Mouse (Mus musculus): ENCODE measurements around the gene Gps2. TPM values are rescaled to one million over a fixed set of nuclear protein-coding genes. Genes with fewer than 3 reads are reported as not detected.
A peak's percentile ranks its signal among the peaks of the same experiment; 100 is the strongest.

Gps2 gene
- total and polyA plus RNA-seq, 3 experiments: 45.8 to 305 (median 203) TPM

DNA sequence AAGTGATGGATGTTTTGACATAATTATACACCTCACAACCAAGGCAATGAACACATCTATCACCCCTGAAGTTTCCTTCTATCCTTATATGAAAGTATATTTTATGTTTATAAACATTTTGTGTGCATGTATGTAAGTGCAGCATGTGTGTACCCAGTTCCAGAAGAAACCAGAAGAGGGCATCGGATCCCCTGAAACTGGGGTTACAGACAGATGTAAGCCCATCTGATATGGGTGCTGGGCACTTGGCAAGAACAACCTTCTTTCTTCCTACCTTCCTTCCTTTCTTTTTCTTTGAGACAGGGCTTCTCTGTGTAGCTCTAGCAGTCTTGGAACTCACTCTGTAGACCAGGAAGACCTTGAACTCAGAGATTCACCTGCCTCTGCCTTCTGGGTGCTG lies 42.5 kb downstream of the Gps2 start:
- no peak for DNase-seq (ENCODE audit: low spot score)
- Histone ChIP-seq H3K4me1 (ENCODE audit: insufficient read depth, low read depth, low read length) (peaks cover 15% of the 10 kb centered on the region), H3K9me3 (replicated peaks) (no peaks in the 10 kb centered on the region), H3K27me3 (ENCODE audit: insufficient read depth, low read length) (peaks cover 51% of the 10 kb centered on the region), H3K36me3 (replicated peaks) (no peaks in the 10 kb centered on the region), H3K4me3 (ENCODE audit: low read depth, low read length) (no peak overlapping the region)
- no peak for ATAC-seq (ENCODE audit: extremely low read depth, insufficient number of reproducible peaks, low FRiP score, poor library complexity, severe bottlenecking)
- no peak for TF ChIP-seq GATA1 (IDR thresholded peaks at IDR 0.05; ENCODE audit: borderline replicate concordance, low read length)
- TF ChIP-seq POLR2AphosphoS5 (IDR thresholded peaks at IDR 0.05; ENCODE audit: insufficient replicate concordance, low read depth, low read length): no peak

DNA sequence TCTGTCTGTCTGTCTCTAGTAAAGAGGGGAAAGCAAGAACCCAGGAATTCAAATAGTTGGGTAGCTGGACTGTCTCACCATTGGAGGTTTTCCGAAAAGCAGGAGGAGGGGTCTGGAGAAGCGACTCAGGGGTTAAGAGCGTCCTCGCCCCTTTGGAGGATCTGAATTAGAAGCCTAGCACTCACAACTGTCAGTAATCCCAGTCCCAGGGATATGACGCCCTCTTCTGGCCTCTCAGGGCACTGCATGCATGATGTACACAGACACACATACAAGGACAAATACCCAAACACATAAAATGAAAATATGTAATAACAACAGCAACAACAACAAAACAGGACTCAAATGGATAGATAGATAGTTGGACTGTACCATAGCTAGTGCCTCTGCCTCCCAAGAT lies 46.9 kb downstream of the Gps2 start:
- TF ChIP-seq POLR2AphosphoS5 (IDR thresholded peaks at IDR 0.05; ENCODE audit: insufficient replicate concordance, low read depth, low read length): no peak
- TF ChIP-seq GATA2 (IDR thresholded peaks at IDR 0.05; ENCODE audit: borderline replicate concordance, low read depth, low read length): no peak
- no peak for TF ChIP-seq TAL1 (conservative IDR thresholded peaks at IDR 0.05; ENCODE audit: low read depth, low read length)
- TF ChIP-seq CTCF (IDR thresholded peaks at IDR 0.05; ENCODE audit: low read depth, low read length): peak; percentile 25; the same call in 1 of the 2 replicates
- TF ChIP-seq GATA1 (IDR thresholded peaks at IDR 0.05; ENCODE audit: borderline replicate concordance, low read length): no peak
- Histone ChIP-seq H3K4me1 (ENCODE audit: insufficient read depth, low read depth, low read length) (peaks cover 14% of the 10 kb centered on the region), H3K4me3 (ENCODE audit: low read depth, low read length) (no peak overlapping the region), H3K9me3 (replicated peaks) (peaks cover 7% of the 10 kb centered on the region), H3K27me3 (ENCODE audit: insufficient read depth, low read length) (peaks cover 47% of the 10 kb centered on the region), H3K36me3 (replicated peaks) (no peaks in the 10 kb centered on the region)
- ATAC-seq (ENCODE audit: extremely low read depth, insufficient number of reproducible peaks, low FRiP score, poor library complexity, severe bottlenecking) (no peak), DNase-seq (ENCODE audit: low spot score) (no peak)

DNA sequence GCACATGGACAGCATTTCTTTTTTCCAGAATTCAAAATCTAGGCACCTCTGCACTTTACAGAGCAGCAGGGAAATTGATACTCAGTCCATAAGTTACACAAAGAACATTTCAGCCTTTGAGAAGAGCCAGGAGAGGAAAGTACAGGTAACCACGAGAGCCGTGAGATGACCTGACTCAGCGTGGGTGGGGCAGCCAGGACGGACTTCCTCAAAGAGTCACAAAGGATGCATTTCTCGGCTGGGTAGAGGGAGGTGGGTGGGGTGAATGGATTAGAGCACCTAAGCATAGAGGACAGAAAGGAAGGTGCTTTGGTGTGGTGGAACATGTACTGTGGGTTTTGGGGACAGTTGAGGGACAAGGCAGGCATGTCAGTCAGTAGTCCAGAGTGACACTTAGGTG lies 48.2 kb downstream of the Gps2 start:
- Histone ChIP-seq H3K4me1 (ENCODE audit: insufficient read depth, low read depth, low read length) (peaks cover 17% of the 10 kb centered on the region), H3K36me3 (replicated peaks) (no peaks in the 10 kb centered on the region), H3K4me3 (ENCODE audit: low read depth, low read length) (no peak overlapping the region), H3K27me3 (ENCODE audit: insufficient read depth, low read length) (peaks cover 45% of the 10 kb centered on the region), H3K9me3 (replicated peaks) (peaks cover 18% of the 10 kb centered on the region)
- ATAC-seq (ENCODE audit: extremely low read depth, insufficient number of reproducible peaks, low FRiP score, poor library complexity, severe bottlenecking) (no peak), DNase-seq (ENCODE audit: low spot score) (no peak)
- TF ChIP-seq POLR2AphosphoS5 (IDR thresholded peaks at IDR 0.05; ENCODE audit: insufficient replicate concordance, low read depth, low read length): no peak
- TF ChIP-seq CTCF (IDR thresholded peaks at IDR 0.05; ENCODE audit: low read depth, low read length): no peak
- no peak for TF ChIP-seq GATA2 (IDR thresholded peaks at IDR 0.05; ENCODE audit: borderline replicate concordance, low read depth, low read length)
- TF ChIP-seq GATA1 (IDR thresholded peaks at IDR 0.05; ENCODE audit: borderline replicate concordance, low read length): no peak
- TF ChIP-seq TAL1 (conservative IDR thresholded peaks at IDR 0.05; ENCODE audit: low read depth, low read length): no peak

DNA sequence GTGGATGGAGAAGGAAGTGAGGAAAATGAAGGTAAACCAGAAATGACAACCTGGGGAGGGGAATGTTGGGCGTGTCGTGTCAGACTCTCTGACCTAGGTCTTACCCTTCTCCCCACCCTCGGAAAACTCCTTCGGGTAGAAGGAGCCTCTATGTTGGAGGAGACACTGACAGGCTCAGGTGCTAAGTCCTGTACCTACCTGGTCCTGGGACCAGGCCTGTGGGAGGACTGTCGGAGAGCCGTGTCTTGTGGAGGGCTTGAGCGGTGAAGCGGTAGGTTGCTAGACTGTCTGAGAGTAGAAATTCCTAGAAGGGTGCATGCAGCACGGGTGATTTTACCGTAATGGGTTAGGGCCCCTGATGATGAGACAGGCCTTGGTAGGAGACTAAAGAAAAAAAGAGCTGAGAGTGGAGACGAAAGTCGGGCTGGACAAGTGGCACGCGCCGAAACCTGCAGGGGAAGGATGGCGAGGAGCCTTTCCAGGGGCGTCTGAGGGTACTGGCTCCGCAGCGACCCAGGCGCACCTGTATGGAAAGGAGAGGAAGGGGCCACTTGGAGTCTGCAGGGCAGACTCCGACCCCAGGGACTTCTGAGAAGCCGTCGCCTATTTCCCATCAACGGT lies 51.1 kb downstream of the Gps2 start, which contains the start of gene Cldn7:
Cldn7 (plus strand) TSS at position 130 of the 621 bp plus-strand sequence.
- ATAC-seq (ENCODE audit: extremely low read depth, insufficient number of reproducible peaks, low FRiP score, poor library complexity, severe bottlenecking) (no peak), DNase-seq (ENCODE audit: low spot score) (no peak)
- peaks cover 19% of the 10 kb centered on the region for H3K9me3 ChIP-seq (replicated peaks)
- TF ChIP-seq GATA2 (IDR thresholded peaks at IDR 0.05; ENCODE audit: borderline replicate concordance, low read depth, low read length) (no peak), POLR2AphosphoS5 (IDR thresholded peaks at IDR 0.05; ENCODE audit: insufficient replicate concordance, low read depth, low read length) (no peak), CTCF (IDR thresholded peaks at IDR 0.05; ENCODE audit: low read depth, low read length) (no peak), GATA1 (IDR thresholded peaks at IDR 0.05; ENCODE audit: borderline replicate concordance, low read length) (no peak), TAL1 (conservative IDR thresholded peaks at IDR 0.05; ENCODE audit: low read depth, low read length) (no peak)
- peaks cover 19% of the 10 kb centered on the region for H3K4me1 ChIP-seq (ENCODE audit: insufficient read depth, low read depth, low read length)
- peaks cover 25% of the 10 kb centered on the region for H3K36me3 ChIP-seq (replicated peaks)
- no peak within 1 kb of the TSS for H3K4me3 ChIP-seq (ENCODE audit: low read depth, low read length)
- peaks cover 29% of the 10 kb centered on the region for H3K27me3 ChIP-seq (ENCODE audit: insufficient read depth, low read length)

DNA sequence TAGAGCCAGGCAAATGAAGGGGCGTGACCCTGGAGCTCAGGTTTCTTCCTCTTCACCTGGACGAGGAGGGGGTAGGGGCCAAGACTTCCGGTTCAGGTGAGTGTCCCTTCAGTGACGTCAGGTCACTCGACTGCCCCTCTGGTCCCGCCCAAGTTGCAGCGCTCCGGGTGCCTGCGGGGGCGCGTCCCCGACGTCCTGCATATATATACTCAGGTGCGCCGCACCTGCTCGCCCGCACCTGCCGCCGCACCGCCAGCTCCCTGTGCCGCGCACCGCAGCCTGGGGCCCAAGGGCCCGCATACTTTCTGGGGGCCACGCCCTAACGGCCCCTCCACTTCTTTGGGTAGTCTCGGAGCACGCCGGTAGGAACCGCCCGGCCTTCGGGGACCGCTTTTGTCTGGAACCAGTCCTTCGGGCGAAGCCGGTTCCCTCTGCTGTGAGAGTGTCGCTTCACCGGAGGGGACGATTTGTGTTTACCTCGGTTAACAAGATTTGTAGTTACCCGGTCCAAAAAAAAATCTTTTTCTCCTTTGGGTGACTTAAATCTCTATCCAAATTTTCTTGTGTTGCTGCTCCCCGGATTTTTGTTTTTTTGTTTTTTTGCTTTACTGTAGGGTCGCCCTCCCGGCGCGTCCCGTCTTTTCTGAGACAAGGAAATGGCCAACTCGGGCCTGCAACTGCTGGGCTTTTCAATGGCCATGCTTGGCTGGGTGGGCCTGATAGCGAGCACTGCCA lies 51.8 kb downstream of the Gps2 start:
- Histone ChIP-seq H3K36me3 (replicated peaks) (peaks cover 31% of the 10 kb centered on the region), H3K9me3 (replicated peaks) (peaks cover 19% of the 10 kb centered on the region), H3K27me3 (ENCODE audit: insufficient read depth, low read length) (peaks cover 28% of the 10 kb centered on the region), H3K4me1 (ENCODE audit: insufficient read depth, low read depth, low read length) (peaks cover 19% of the 10 kb centered on the region), H3K4me3 (ENCODE audit: low read depth, low read length) (no peak overlapping the region)
- TF ChIP-seq TAL1 (conservative IDR thresholded peaks at IDR 0.05; ENCODE audit: low read depth, low read length) (no peak), GATA1 (IDR thresholded peaks at IDR 0.05; ENCODE audit: borderline replicate concordance, low read length) (no peak), CTCF (IDR thresholded peaks at IDR 0.05; ENCODE audit: low read depth, low read length) (no peak), GATA2 (IDR thresholded peaks at IDR 0.05; ENCODE audit: borderline replicate concordance, low read depth, low read length) (no peak), POLR2AphosphoS5 (IDR thresholded peaks at IDR 0.05; ENCODE audit: insufficient replicate concordance, low read depth, low read length) (no peak)
- ATAC-seq (ENCODE audit: extremely low read depth, insufficient number of reproducible peaks, low FRiP score, poor library complexity, severe bottlenecking) (no peak), DNase-seq (ENCODE audit: low spot score) (no peak)

Other genes with a start within 250 kb of the Gps2 start
Only the 20 nearest of the 39 such genes appear.
- gene Spem2, start 95.4 kb upstream of the Gps2 start, total RNA-seq (2014; fragmentation: Nextera tagmentation): not detected in 2 replicates
- gene Spem2, start 95.4 kb upstream of the Gps2 start, total RNA-seq (2017): not detected in 2 replicates
- not detected in 2 replicates for gene Spem2, start 95.4 kb upstream of the Gps2 start, polyA plus RNA-seq (2012)
- gene Spem1, start 91.7 kb upstream of the Gps2 start, total RNA-seq (2014; fragmentation: Nextera tagmentation): not detected in 2 replicates
- gene Spem1, start 91.7 kb upstream of the Gps2 start, total RNA-seq (2017): 0.11 TPM in 1 of 2 replicates, not detected in the other
- gene Spem1, start 91.7 kb upstream of the Gps2 start, polyA plus RNA-seq (2012): not detected in 2 replicates
- gene Nlgn2, start 76.1 kb upstream of the Gps2 start, total RNA-seq (2014; fragmentation: Nextera tagmentation): 3.0 and 6.8 TPM in 2 replicates
- gene Nlgn2, start 76.1 kb upstream of the Gps2 start, total RNA-seq (2017): 0.93 and 1.5 TPM in 2 replicates
- gene Nlgn2, start 76.1 kb upstream of the Gps2 start, polyA plus RNA-seq (2012): 3.1 and 3.5 TPM in 2 replicates
- gene Tmem256, start 75.4 kb upstream of the Gps2 start, total RNA-seq (2014; fragmentation: Nextera tagmentation): 116 and 202 TPM in 2 replicates
- 409 and 434 TPM in 2 replicates for gene Tmem256, start 75.4 kb upstream of the Gps2 start, total RNA-seq (2017)
- 513 and 777 TPM in 2 replicates for gene Tmem256, start 75.4 kb upstream of the Gps2 start, polyA plus RNA-seq (2012)
- 26.2 and 32.3 TPM in 2 replicates for gene Plscr3, start 67.5 kb upstream of the Gps2 start, total RNA-seq (2014; fragmentation: Nextera tagmentation)
- 9.3 and 12.1 TPM in 2 replicates for gene Plscr3, start 67.5 kb upstream of the Gps2 start, total RNA-seq (2017)
- gene Plscr3, start 67.5 kb upstream of the Gps2 start, polyA plus RNA-seq (2012): 54.2 and 61.1 TPM in 2 replicates
- 4.3 and 9.0 TPM in 2 replicates for gene Tnk1, start 55.2 kb upstream of the Gps2 start, total RNA-seq (2014; fragmentation: Nextera tagmentation)
- gene Tnk1, start 55.2 kb upstream of the Gps2 start, total RNA-seq (2017): 0.82 and 1.5 TPM in 2 replicates
- gene Tnk1, start 55.2 kb upstream of the Gps2 start, polyA plus RNA-seq (2012): 0.47 and 0.95 TPM in 2 replicates
- not detected in 2 replicates for gene Tmem95, start 35.9 kb upstream of the Gps2 start, total RNA-seq (2014; fragmentation: Nextera tagmentation)
- not detected in 2 replicates for gene Tmem95, start 35.9 kb upstream of the Gps2 start, total RNA-seq (2017)
- not detected in 2 replicates for gene Tmem95, start 35.9 kb upstream of the Gps2 start, polyA plus RNA-seq (2012)
- gene Kctd11, start 32.5 kb upstream of the Gps2 start, total RNA-seq (2014; fragmentation: Nextera tagmentation): 0.90 TPM in 1 of 2 replicates, not detected in the other
- 0.52 and 0.55 TPM in 2 replicates for gene Kctd11, start 32.5 kb upstream of the Gps2 start, total RNA-seq (2017)
- 0.34 and 0.39 TPM in 2 replicates for gene Kctd11, start 32.5 kb upstream of the Gps2 start, polyA plus RNA-seq (2012)
- gene Acap1, start 18.3 kb upstream of the Gps2 start, total RNA-seq (2014; fragmentation: Nextera tagmentation): 94.6 and 98.7 TPM in 2 replicates
- 103 and 118 TPM in 2 replicates for gene Acap1, start 18.3 kb upstream of the Gps2 start, total RNA-seq (2017)
- gene Acap1, start 18.3 kb upstream of the Gps2 start, polyA plus RNA-seq (2012): 184 and 216 TPM in 2 replicates
- gene 2810408A11Rik, start 12.9 kb upstream of the Gps2 start, total RNA-seq (2014; fragmentation: Nextera tagmentation): 6.6 and 7.2 TPM in 2 replicates
- gene 2810408A11Rik, start 12.9 kb upstream of the Gps2 start, total RNA-seq (2017): 1.7 and 4.4 TPM in 2 replicates
- 0.62 and 1.2 TPM in 2 replicates for gene 2810408A11Rik, start 12.9 kb upstream of the Gps2 start, polyA plus RNA-seq (2012)
- gene Neurl4, start 12.8 kb upstream of the Gps2 start, total RNA-seq (2014; fragmentation: Nextera tagmentation): 25.7 and 39.6 TPM in 2 replicates
- gene Neurl4, start 12.8 kb upstream of the Gps2 start, total RNA-seq (2017): 27.2 and 30.2 TPM in 2 replicates
- gene Neurl4, start 12.8 kb upstream of the Gps2 start, polyA plus RNA-seq (2012): 87.0 and 110 TPM in 2 replicates
- gene Eif5a, start 8.1 kb downstream of the Gps2 start, total RNA-seq (2014; fragmentation: Nextera tagmentation): 1,285 and 1,536 TPM in 2 replicates
- gene Eif5a, start 8.1 kb downstream of the Gps2 start, total RNA-seq (2017): 763 and 764 TPM in 2 replicates
- 2,879 and 2,909 TPM in 2 replicates for gene Eif5a, start 8.1 kb downstream of the Gps2 start, polyA plus RNA-seq (2012)
- gene Ybx2, start 21.9 kb downstream of the Gps2 start, total RNA-seq (2014; fragmentation: Nextera tagmentation): 1.4 and 1.6 TPM in 2 replicates
- gene Ybx2, start 21.9 kb downstream of the Gps2 start, total RNA-seq (2017): 0.23 TPM in 1 of 2 replicates, not detected in the other
- gene Ybx2, start 21.9 kb downstream of the Gps2 start, polyA plus RNA-seq (2012): 0.04 TPM in 1 of 2 replicates, not detected in the other
- 0.39 and 10.6 TPM in 2 replicates for gene Slc2a4, start 34.3 kb downstream of the Gps2 start, total RNA-seq (2014; fragmentation: Nextera tagmentation)
- 0.06 and 0.16 TPM in 2 replicates for gene Slc2a4, start 34.3 kb downstream of the Gps2 start, total RNA-seq (2017)
- gene Slc2a4, start 34.3 kb downstream of the Gps2 start, polyA plus RNA-seq (2012): 0.16 TPM in 1 of 2 replicates, not detected in the other
- not detected in 2 replicates for gene Cldn7, start 50.9 kb downstream of the Gps2 start, total RNA-seq (2014; fragmentation: Nextera tagmentation)
- not detected in 2 replicates for gene Cldn7, start 50.9 kb downstream of the Gps2 start, total RNA-seq (2017)
- not detected in 2 replicates for gene Cldn7, start 50.9 kb downstream of the Gps2 start, polyA plus RNA-seq (2012)
- 164 and 177 TPM in 2 replicates for gene Ctdnep1, start 67.3 kb downstream of the Gps2 start, total RNA-seq (2014; fragmentation: Nextera tagmentation)
- gene Ctdnep1, start 67.3 kb downstream of the Gps2 start, total RNA-seq (2017): 36.2 and 37.4 TPM in 2 replicates
- 227 and 274 TPM in 2 replicates for gene Ctdnep1, start 67.3 kb downstream of the Gps2 start, polyA plus RNA-seq (2012)
- gene Elp5, start 68.6 kb downstream of the Gps2 start, total RNA-seq (2014; fragmentation: Nextera tagmentation): 54.5 and 72.7 TPM in 2 replicates
- 69.9 and 84.5 TPM in 2 replicates for gene Elp5, start 68.6 kb downstream of the Gps2 start, total RNA-seq (2017)
- gene Elp5, start 68.6 kb downstream of the Gps2 start, polyA plus RNA-seq (2012): 10.3 and 10.4 TPM in 2 replicates
- 762 and 788 TPM in 2 replicates for gene Gabarap, start 77.3 kb downstream of the Gps2 start, total RNA-seq (2014; fragmentation: Nextera tagmentation)
- 569 and 637 TPM in 2 replicates for gene Gabarap, start 77.3 kb downstream of the Gps2 start, total RNA-seq (2017)
- gene Gabarap, start 77.3 kb downstream of the Gps2 start, polyA plus RNA-seq (2012): 265 and 345 TPM in 2 replicates
- gene Phf23, start 81.9 kb downstream of the Gps2 start, total RNA-seq (2014; fragmentation: Nextera tagmentation): 47.0 and 56.4 TPM in 2 replicates
- gene Phf23, start 81.9 kb downstream of the Gps2 start, total RNA-seq (2017): 84.0 and 84.4 TPM in 2 replicates
- gene Phf23, start 81.9 kb downstream of the Gps2 start, polyA plus RNA-seq (2012): 92.1 and 95.5 TPM in 2 replicates
- gene Dvl2, start 86.7 kb downstream of the Gps2 start, total RNA-seq (2014; fragmentation: Nextera tagmentation): 32.7 and 39.8 TPM in 2 replicates
- 44.8 and 49.6 TPM in 2 replicates for gene Dvl2, start 86.7 kb downstream of the Gps2 start, total RNA-seq (2017)
- gene Dvl2, start 86.7 kb downstream of the Gps2 start, polyA plus RNA-seq (2012): 66.5 and 71.8 TPM in 2 replicates

All from G1E (cell line).